Mouse (Mus musculus) midbrain, embryonic 14.5 days (tissue): ENCODE data around the gene Olfr992. TPM values are rescaled to one million over a fixed set of nuclear protein-coding genes. Genes with fewer than 3 reads are reported as not detected.
"Not testable (repeated sequence)": the region's sequence is repeated elsewhere in the genome, so short reads cannot be mapped to it uniquely, and the experiment has no call there.

ENCODE experiments used
- ATAC-seq: fragments of 200-750 bp; cut with Nextera tagmentation; 2 replicates; pipeline ENCODE4 v1.8.0; 2017; ENCODE audit warnings: moderate number of reproducible peaks, moderate library complexity; ENCODE audit not compliant: low FRiP score, low TSS enrichment
- DNase-seq: peaks from one replicate; pipeline ENCODE4 v3.0.0-alpha.2; 2015
- H3K27ac ChIP-seq: fragments of 300-500 bp; sonication (generic); replicated peaks from 2 replicates; pipeline ENCODE4 v1.5.1; 2014; ENCODE audit warnings: mild to moderate bottlenecking, low read depth, low read length, moderate library complexity
- H3K27me3 ChIP-seq: fragments of 300-500 bp; sonication (generic); 2 replicates; pipeline ENCODE4 v1.6.1; 2014; ENCODE audit warnings: low read length, control low read depth, mixed read lengths; ENCODE audit not compliant: control insufficient read depth, insufficient read depth
- H3K36me3 ChIP-seq: fragments of 300-500 bp; sonication (generic); 2 replicates; pipeline ENCODE4 v1.6.1; 2014; ENCODE audit warnings: low read length, control low read depth; ENCODE audit not compliant: control insufficient read depth, insufficient read depth
- H3K4me1 ChIP-seq: fragments of 300-500 bp; sonication (generic); 2 replicates; pipeline ENCODE4 v1.6.1; 2014; ENCODE audit warnings: mild to moderate bottlenecking, antibody characterized with exemption, low read length, control low read depth; ENCODE audit not compliant: control insufficient read depth, insufficient read depth
- H3K4me2 ChIP-seq: fragments of 300-500 bp; sonication (generic); 2 replicates; pipeline ENCODE4 v1.6.1; 2014; ENCODE audit warnings: mild to moderate bottlenecking, low read length, moderate library complexity
- H3K4me3 ChIP-seq: fragments of 300-500 bp; sonication (generic); replicated peaks from 2 replicates; pipeline ENCODE4 v1.5.1; 2014; ENCODE audit warnings: low read depth, low read length
- H3K9ac ChIP-seq: fragments of 300-500 bp; sonication (generic); replicated peaks from 2 replicates; pipeline ENCODE4 v1.6.1; 2014; ENCODE audit warnings: mild to moderate bottlenecking, low read length, moderate library complexity
- H3K9me3 ChIP-seq: fragments of 300-500 bp; sonication (generic); 2 replicates; pipeline ENCODE4 v1.6.1; 2016; ENCODE audit warnings: low read length, control low read depth, mixed read lengths; ENCODE audit not compliant: control insufficient read depth
- WGBS: fragments of 180-500 bp; shearing (Covaris S2); extraction: QIAGEN DNeasy Blood & Tissue Kit; methylation state at CpG from one replicate; pipeline ENCODE4 v1.1.7; 2014; 5-methylcytosine and 5-hydroxymethylcytosine counted together
- polyA plus RNA-seq: library from polyadenylated mRNA; unstranded; fragments of >200 nt; fragmentation: Nextera tagmentation; extraction: Ambion mirVana; gene quantifications from 2 replicates; pipeline ENCODE4 v1.2.1, GENCODE M21; 2014

Olfr992 gene
- polyA plus RNA-seq, result not detected in 2 replicates

- 54% methylated on average over 2 of the region's 2 CpGs for WGBS
- no peak within 1 kb of the TSS for H3K4me3 ChIP-seq
- no peak for ATAC-seq
- H3K27me3 ChIP-seq, result no peaks in the 10 kb centered on the region
- no peak for DNase-seq
- H3K9ac ChIP-seq, result no peak within 1 kb of the TSS
- H3K27ac ChIP-seq, result no peak within 1 kb of the TSS
- H3K4me2 ChIP-seq, result no peak within 1 kb of the TSS
- no peaks in the 10 kb centered on the region for H3K36me3 ChIP-seq
- no peaks in the 10 kb centered on the region for H3K4me1 ChIP-seq
- H3K9me3 ChIP-seq, result no peaks in the 10 kb centered on the region
Measured at GRCm38 (mm10) chr2:85409369-85409768, at the start of gene Olfr992. Gene Olfr992 (minus strand): TSS chr2:85409469.

- Histone ChIP-seq H3K4me3 (no peak within 1 kb of the TSS), H3K9me3 (no peaks in the 10 kb centered on the region), H3K36me3 (no peaks in the 10 kb centered on the region), H3K4me1 (no peaks in the 10 kb centered on the region), H3K9ac (no peak within 1 kb of the TSS), H3K4me2 (no peak within 1 kb of the TSS), H3K27me3 (no peaks in the 10 kb centered on the region), H3K27ac (no peak within 1 kb of the TSS)
- DNase-seq (no peak), ATAC-seq (no peak)
- WGBS, result 19% methylated on average over 1 of the region's 1 CpGs
Measured at GRCm38 (mm10) chr2:85443539-85443938, 34.3 kb upstream of the Olfr992 start, which contains the start of gene Olfr995. Gene Olfr995 (minus strand): TSS chr2:85443639.

- ATAC-seq, result no peak
- no peak for DNase-seq
Measured at GRCm38 (mm10) chr2:85442546-85442945, 33.3 kb upstream of the Olfr992 start.

GRCm38 (mm10) chr2:85436351-85436750 is 27.1 kb upstream of the Olfr992 start, which contains the start of gene Olfr994:
Gene Olfr994 (minus strand): TSS chr2:85436451.
- no peak within 1 kb of the TSS for H3K4me3 ChIP-seq
- H3K9me3 ChIP-seq, result no peaks in the 10 kb centered on the region
- H3K9ac ChIP-seq, result no peak within 1 kb of the TSS
- no peaks in the 10 kb centered on the region for H3K36me3 ChIP-seq
- ATAC-seq (no peak), DNase-seq (no peak)
- H3K4me1 ChIP-seq, result no peaks in the 10 kb centered on the region
- no peak within 1 kb of the TSS for H3K4me2 ChIP-seq
- 92% methylated on average over 3 of the region's 3 CpGs for WGBS
- H3K27ac ChIP-seq, result no peak within 1 kb of the TSS
- H3K27me3 ChIP-seq, result no peaks in the 10 kb centered on the region

More at GRCm38 (mm10) chr2:85442546-85442945, 33.3 kb upstream of the Olfr992 start:
- H3K27me3 ChIP-seq, result no peaks in the 10 kb centered on the region
- no peak overlapping the region for H3K4me2 ChIP-seq
- no peak overlapping the region for H3K27ac ChIP-seq
- H3K4me1 ChIP-seq, result no peaks in the 10 kb centered on the region
- no peak overlapping the region for H3K4me3 ChIP-seq
- no peaks in the 10 kb centered on the region for H3K9me3 ChIP-seq
- no peaks in the 10 kb centered on the region for H3K36me3 ChIP-seq
- H3K9ac ChIP-seq, result no peak overlapping the region

- Histone ChIP-seq H3K36me3 (no peaks in the 10 kb centered on the region), H3K9me3 (no peaks in the 10 kb centered on the region), H3K27ac (no peak overlapping the region), H3K4me1 (no peaks in the 10 kb centered on the region), H3K9ac (no peak overlapping the region), H3K27me3 (no peaks in the 10 kb centered on the region), H3K4me3 (no peak overlapping the region), H3K4me2 (no peak overlapping the region)
- ATAC-seq (no peak), DNase-seq (no peak)
- 71% methylated on average over 1 of the region's 1 CpGs for WGBS
Measured at GRCm38 (mm10) chr2:85425893-85426292, 16.6 kb upstream of the Olfr992 start.

GRCm38 (mm10) chr2:85414777-85415176 is 5.5 kb upstream of the Olfr992 start, which contains the start of gene Olfr993:
Gene Olfr993 (minus strand): TSS chr2:85414877.
- no peak for DNase-seq
- H3K9ac ChIP-seq, result no peak within 1 kb of the TSS
- no peak within 1 kb of the TSS for H3K4me3 ChIP-seq
- no peaks in the 10 kb centered on the region for H3K36me3 ChIP-seq
- no peaks in the 10 kb centered on the region for H3K9me3 ChIP-seq
- no peak within 1 kb of the TSS for H3K4me2 ChIP-seq
- no peaks in the 10 kb centered on the region for H3K27me3 ChIP-seq
- H3K4me1 ChIP-seq, result no peaks in the 10 kb centered on the region
- no peak within 1 kb of the TSS for H3K27ac ChIP-seq
- ATAC-seq, result no peak

- H3K4me3 ChIP-seq, H3K4me1 ChIP-seq, H3K27ac ChIP-seq, H3K9me3 ChIP-seq, ATAC-seq, DNase-seq, H3K27me3 ChIP-seq, H3K4me2 ChIP-seq, H3K9ac ChIP-seq, H3K36me3 ChIP-seq: not testable (repeated sequence)
Measured at GRCm38 (mm10) chr2:85363127-85363526, 46.1 kb downstream of the Olfr992 start, which contains the start of gene Olfr988. Gene Olfr988 (minus strand): TSS chr2:85363227.

Other genes with a start within 250 kb of the Olfr992 start
- 9.6 and 13.8 TPM in 2 replicates for gene Lrrc55, start 212.3 kb downstream of the Olfr992 start, polyA plus RNA-seq
- gene Olfr987, start 70.2 kb downstream of the Olfr992 start, polyA plus RNA-seq, result not detected in 2 replicates
- not detected in 2 replicates for gene Olfr988, start 46.2 kb downstream of the Olfr992 start, polyA plus RNA-seq
- not detected in 2 replicates for gene Olfr993, start 5.4 kb upstream of the Olfr992 start, polyA plus RNA-seq
- gene Olfr994, start 27.0 kb upstream of the Olfr992 start, polyA plus RNA-seq, result not detected in 2 replicates
- not detected in 2 replicates for gene Olfr995, start 34.2 kb upstream of the Olfr992 start, polyA plus RNA-seq
- gene 4833423E24Rik, start 109.6 kb upstream of the Olfr992 start, polyA plus RNA-seq, result 0.12 TPM in 2 replicates
- not detected in 2 replicates for gene Olfr996, start 169.7 kb upstream of the Olfr992 start, polyA plus RNA-seq
- gene Olfr998, start 179.5 kb upstream of the Olfr992 start, polyA plus RNA-seq, result not detected in 2 replicates
- gene Olfr1000, start 202.4 kb upstream of the Olfr992 start, polyA plus RNA-seq, result not detected in 2 replicates
- not detected in 2 replicates for gene Olfr1002, start 241.2 kb upstream of the Olfr992 start, polyA plus RNA-seq